Mouse (Mus musculus): ENCODE data around the gene Gm49396. TPM values are rescaled to one million over a fixed set of nuclear protein-coding genes. Genes with fewer than 3 reads are reported as not detected.

The Gm49396 gene
- polyA plus RNA-seq, 1 experiment from 2014 or later, result 5.8 TPM

DNA sequence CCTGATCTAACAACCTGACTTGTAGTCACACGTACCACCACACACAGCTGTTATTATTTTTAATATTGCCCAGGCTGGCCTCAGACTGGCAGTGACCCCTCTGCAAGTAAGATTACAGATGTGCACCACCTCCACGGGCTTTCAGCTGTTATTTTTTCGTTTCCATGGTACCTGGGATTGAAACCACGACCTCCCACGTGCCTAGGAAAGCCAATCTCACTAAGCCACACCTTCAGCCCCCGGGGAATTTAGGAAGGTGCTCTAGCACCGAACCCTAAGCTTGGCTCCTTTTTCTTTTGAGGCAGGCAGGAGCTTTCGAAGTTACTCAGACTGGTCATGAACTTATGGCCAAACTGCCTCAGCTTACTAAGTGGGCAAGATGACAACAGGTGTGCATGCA is 41.3 kb downstream of the Gm49396 start:
- no peak overlapping the region for H3K9ac ChIP-seq
- no peak overlapping the region for H3K27ac ChIP-seq
- 48% methylated on average over 8 of the region's 8 CpGs for WGBS (ENCODE audit: insufficient replicate concordance)
- peaks cover 11% of the 10 kb centered on the region; the same call in 1 of the 2 replicates for H3K27me3 ChIP-seq (replicated peaks)
- H3K4me1 ChIP-seq, result peaks cover 23% of the 10 kb centered on the region
- H3K9me3 ChIP-seq (replicated peaks), result no peaks in the 10 kb centered on the region
- ATAC-seq, result no peak
- no peak overlapping the region for H3K4me2 ChIP-seq
- no peak overlapping the region for H3K4me3 ChIP-seq
- H3K36me3 ChIP-seq, result no peaks in the 10 kb centered on the region

- H3K9me3 ChIP-seq (replicated peaks), result no peaks in the 10 kb centered on the region
- H3K4me3 ChIP-seq, result no peak overlapping the region
- no peak for ATAC-seq
- no peak overlapping the region for H3K9ac ChIP-seq
- H3K4me2 ChIP-seq, result no peak overlapping the region
- H3K27me3 ChIP-seq (replicated peaks), result peaks cover 11% of the 10 kb centered on the region; the same call in 1 of the 2 replicates
- 77% methylated on average over 8 of the region's 8 CpGs for WGBS (ENCODE audit: insufficient replicate concordance)
- no peak overlapping the region for H3K27ac ChIP-seq
- no peaks in the 10 kb centered on the region for H3K36me3 ChIP-seq
- H3K4me1 ChIP-seq, result peaks cover 19% of the 10 kb centered on the region
Measured at GRCm38 (mm10) chr7:30604944-30605343, 41.8 kb downstream of the Gm49396 start.

DNA sequence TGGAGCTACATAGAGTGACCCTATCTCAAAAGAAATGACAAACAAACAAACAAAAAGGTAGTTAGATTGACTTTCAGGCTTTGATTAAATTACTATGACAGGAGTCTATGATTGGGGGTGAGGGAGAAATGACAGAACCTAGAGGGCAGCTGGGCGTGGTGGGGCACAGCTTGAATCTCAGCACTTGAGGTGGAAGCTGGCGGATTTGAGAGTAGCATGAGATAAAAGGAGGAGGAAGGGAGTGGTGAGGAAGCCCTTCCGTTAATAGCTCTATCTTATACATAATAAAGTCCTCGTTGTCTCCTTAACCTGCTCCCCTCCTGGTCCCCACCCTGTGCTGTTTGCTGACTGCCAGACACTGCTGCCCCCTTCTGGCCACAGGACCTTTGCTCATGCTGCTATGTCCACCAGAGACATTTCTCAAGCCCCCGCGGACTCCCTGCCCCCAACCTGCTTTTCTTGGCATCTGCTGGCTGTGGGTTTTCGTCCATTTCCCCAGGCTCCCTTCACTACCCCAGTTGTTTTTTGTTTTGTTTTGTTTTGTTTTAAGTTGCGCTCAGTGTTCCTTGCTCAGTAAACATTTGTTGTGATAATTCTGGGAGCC is 44.7 kb downstream of the Gm49396 start:
- H3K27ac ChIP-seq, result no peak overlapping the region
- H3K4me1 ChIP-seq, result peaks cover 13% of the 10 kb centered on the region
- H3K4me2 ChIP-seq, result no peak overlapping the region
- H3K27me3 ChIP-seq (replicated peaks), result peaks cover 11% of the 10 kb centered on the region; the same call in 1 of the 2 replicates
- ATAC-seq, result no peak
- H3K9ac ChIP-seq, result no peak overlapping the region
- no peaks in the 10 kb centered on the region for H3K9me3 ChIP-seq (replicated peaks)
- no peaks in the 10 kb centered on the region for H3K36me3 ChIP-seq
- H3K4me3 ChIP-seq, result no peak overlapping the region
- WGBS (ENCODE audit: insufficient replicate concordance), result 16% methylated on average over 8 of the region's 8 CpGs

GRCm38 (mm10) chr7:30608476-30608875 is 45.3 kb downstream of the Gm49396 start:
- 56% methylated on average over 16 of the region's 16 CpGs for WGBS (ENCODE audit: insufficient replicate concordance)

GRCm38 (mm10) chr7:30610043-30610442 is 46.9 kb downstream of the Gm49396 start:
- no peak for ATAC-seq
- WGBS (ENCODE audit: insufficient replicate concordance), result 44% methylated on average over 7 of the region's 7 CpGs

More at GRCm38 (mm10) chr7:30608476-30608875, 45.3 kb downstream of the Gm49396 start:
- peaks cover 11% of the 10 kb centered on the region; the same call in 1 of the 2 replicates for H3K27me3 ChIP-seq (replicated peaks)
- no peak overlapping the region for H3K9ac ChIP-seq
- peaks cover 13% of the 10 kb centered on the region for H3K4me1 ChIP-seq
- H3K4me2 ChIP-seq, result no peak overlapping the region
- no peaks in the 10 kb centered on the region for H3K36me3 ChIP-seq
- H3K9me3 ChIP-seq (replicated peaks), result no peaks in the 10 kb centered on the region
- ATAC-seq, result no peak
- H3K27ac ChIP-seq, result no peak overlapping the region
- no peak overlapping the region for H3K4me3 ChIP-seq

GRCm38 (mm10) chr7:30612654-30613402 is 49.7 kb downstream of the Gm49396 start, which contains the start of gene Upk1a:
Gene Upk1a, minus strand, starts transcription at chr7:30612847.
- Histone ChIP-seq H3K4me1 (peaks cover 29% of the 10 kb centered on the region), H3K9ac (no peak within 1 kb of the TSS), H3K36me3 (peaks cover 27% of the 10 kb centered on the region), H3K4me2 (no peak within 1 kb of the TSS), H3K4me3 (no peak within 1 kb of the TSS), H3K9me3 (replicated peaks) (no peaks in the 10 kb centered on the region), H3K27ac (no peak within 1 kb of the TSS), H3K27me3 (replicated peaks) (peaks cover 10% of the 10 kb centered on the region; the same call in 1 of the 2 replicates)
- ATAC-seq, result no peak
- WGBS (ENCODE audit: insufficient replicate concordance), result 74% methylated on average over 8 of the region's 8 CpGs

More at GRCm38 (mm10) chr7:30610043-30610442, 46.9 kb downstream of the Gm49396 start:
- Histone ChIP-seq H3K9ac (no peak overlapping the region), H3K36me3 (no peaks in the 10 kb centered on the region), H3K4me3 (no peak overlapping the region), H3K4me1 (peaks cover 18% of the 10 kb centered on the region), H3K9me3 (replicated peaks) (no peaks in the 10 kb centered on the region), H3K27ac (no peak overlapping the region), H3K27me3 (replicated peaks) (peaks cover 11% of the 10 kb centered on the region; the same call in 1 of the 2 replicates), H3K4me2 (no peak overlapping the region)

GRCm38 (mm10) chr7:30613529-30614112 is 50.5 kb downstream of the Gm49396 start:
- Histone ChIP-seq H3K4me2 (no peak overlapping the region), H3K9me3 (replicated peaks) (no peaks in the 10 kb centered on the region), H3K4me3 (no peak overlapping the region), H3K27ac (no peak overlapping the region), H3K36me3 (peaks cover 35% of the 10 kb centered on the region), H3K4me1 (peaks cover 23% of the 10 kb centered on the region), H3K9ac (no peak overlapping the region), H3K27me3 (replicated peaks) (peaks cover 2% of the 10 kb centered on the region; the same call in 1 of the 2 replicates)
- 22% methylated on average over 14 of the region's 14 CpGs for WGBS (ENCODE audit: insufficient replicate concordance)
- ATAC-seq, result 0 out of 2 replicates have a peak, but pooled peaks have one; percentile 48

- H3K27me3 ChIP-seq (replicated peaks), result no peaks in the 10 kb centered on the region; the same call in 1 of the 2 replicates
- 51% methylated on average over 2 of the region's 2 CpGs for WGBS (ENCODE audit: insufficient replicate concordance)
- peaks cover 43% of the 10 kb centered on the region for H3K36me3 ChIP-seq
- H3K4me3 ChIP-seq, result no peak overlapping the region
- no peaks in the 10 kb centered on the region for H3K9me3 ChIP-seq (replicated peaks)
- H3K4me1 ChIP-seq, result peaks cover 23% of the 10 kb centered on the region
- no peak overlapping the region for H3K9ac ChIP-seq
- peak; percentile 29; the same call in 1 of the 2 replicates for ATAC-seq
- H3K27ac ChIP-seq, result no peak overlapping the region
- H3K4me2 ChIP-seq, result no peak overlapping the region
Measured at GRCm38 (mm10) chr7:30614454-30614853, 51.3 kb downstream of the Gm49396 start.

- ATAC-seq, result peak; percentile 64; the same call in 1 of the 2 replicates
- Histone ChIP-seq H3K4me2 (no peak overlapping the region), H3K9ac (no peak overlapping the region), H3K27ac (no peak overlapping the region), H3K36me3 (peaks cover 49% of the 10 kb centered on the region), H3K27me3 (replicated peaks) (no peaks in the 10 kb centered on the region; the same call in 1 of the 2 replicates), H3K9me3 (replicated peaks) (no peaks in the 10 kb centered on the region), H3K4me1 (peaks cover 19% of the 10 kb centered on the region), H3K4me3 (no peak overlapping the region)
- WGBS (ENCODE audit: insufficient replicate concordance), result 51% methylated on average over 5 of the region's 5 CpGs
Measured at GRCm38 (mm10) chr7:30615049-30615760, 52.1 kb downstream of the Gm49396 start.

All from liver, embryonic 12.5 days (tissue).